Mouse (Mus musculus): ENCODE data around the gene Pigw. TPM values are rescaled to one million over a fixed set of nuclear protein-coding genes. Genes with fewer than 3 reads are reported as not detected.
A peak's percentile ranks its signal among the peaks of the same experiment; 100 is the strongest.

Gene Pigw
- polyA plus RNA-seq, 1 experiment, result 2.9 TPM

DNA sequence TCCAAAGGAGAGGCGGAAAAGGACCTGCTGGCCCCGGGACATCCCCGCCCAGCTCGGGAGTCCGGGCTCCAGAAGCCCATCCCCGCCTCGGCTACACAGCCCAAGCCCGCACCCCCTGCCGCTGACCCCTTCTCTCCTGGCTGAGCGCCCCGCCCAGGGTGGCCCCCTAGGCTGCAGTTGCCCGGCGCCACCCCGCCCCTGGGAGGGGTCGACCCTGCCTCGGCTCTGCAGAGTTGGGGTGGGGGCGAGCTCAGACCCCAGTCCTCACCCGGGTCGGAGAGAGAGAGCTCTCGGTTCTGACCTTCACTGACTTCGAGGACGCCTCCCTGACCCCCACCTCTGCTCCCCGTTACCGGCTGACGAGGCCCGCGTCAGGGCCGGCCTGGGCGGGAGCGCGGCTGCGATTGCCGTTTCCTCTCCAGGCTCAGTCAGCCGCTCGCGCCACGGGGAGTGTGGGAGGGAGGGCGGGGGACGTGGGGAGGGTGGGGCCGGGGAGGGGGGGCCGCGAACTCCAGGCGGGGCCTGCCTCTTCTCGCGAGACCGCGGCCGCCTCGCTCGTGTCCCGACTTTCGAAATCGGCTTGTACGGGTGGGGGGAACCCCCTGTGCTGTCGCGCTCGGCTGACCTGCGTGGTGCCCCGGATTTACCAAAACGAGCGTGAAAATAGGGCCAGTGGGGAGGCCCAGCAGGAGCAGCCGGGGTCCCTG, 9.6 kb downstream of the Pigw start, which contains the start of gene Ggnbp2:
Ggnbp2 (minus strand) TSS at position 481 of the 707 bp plus-strand sequence.
- Histone ChIP-seq H3K36me3 (ENCODE audit: control insufficient read depth, insufficient read depth, low read length) (no peaks in the 10 kb centered on the region; the same call in 1 of the 2 replicates), H3K4me3 (ENCODE audit: control insufficient read depth, low read depth, low read length) (peak within 1 kb of the TSS; percentile 100), H3K4me1 (ENCODE audit: control insufficient read depth, insufficient read depth, low read length) (no peaks in the 10 kb centered on the region), H3K27ac (ENCODE audit: control insufficient read depth, insufficient read depth, low read depth, low read length) (peak within 1 kb of the TSS; percentile 100), H3K27me3 (ENCODE audit: control insufficient read depth, insufficient read depth, low read length) (no peaks in the 10 kb centered on the region)
- TF ChIP-seq POLR2A (IDR thresholded peaks at IDR 0.05; ENCODE audit: control insufficient read depth, low read depth, low read length), result peak; percentile 94
- no peak for TF ChIP-seq CTCF (IDR thresholded peaks at IDR 0.05; ENCODE audit: control insufficient read depth, insufficient read depth, insufficient replicate concordance, low read depth, low read length)

DNA sequence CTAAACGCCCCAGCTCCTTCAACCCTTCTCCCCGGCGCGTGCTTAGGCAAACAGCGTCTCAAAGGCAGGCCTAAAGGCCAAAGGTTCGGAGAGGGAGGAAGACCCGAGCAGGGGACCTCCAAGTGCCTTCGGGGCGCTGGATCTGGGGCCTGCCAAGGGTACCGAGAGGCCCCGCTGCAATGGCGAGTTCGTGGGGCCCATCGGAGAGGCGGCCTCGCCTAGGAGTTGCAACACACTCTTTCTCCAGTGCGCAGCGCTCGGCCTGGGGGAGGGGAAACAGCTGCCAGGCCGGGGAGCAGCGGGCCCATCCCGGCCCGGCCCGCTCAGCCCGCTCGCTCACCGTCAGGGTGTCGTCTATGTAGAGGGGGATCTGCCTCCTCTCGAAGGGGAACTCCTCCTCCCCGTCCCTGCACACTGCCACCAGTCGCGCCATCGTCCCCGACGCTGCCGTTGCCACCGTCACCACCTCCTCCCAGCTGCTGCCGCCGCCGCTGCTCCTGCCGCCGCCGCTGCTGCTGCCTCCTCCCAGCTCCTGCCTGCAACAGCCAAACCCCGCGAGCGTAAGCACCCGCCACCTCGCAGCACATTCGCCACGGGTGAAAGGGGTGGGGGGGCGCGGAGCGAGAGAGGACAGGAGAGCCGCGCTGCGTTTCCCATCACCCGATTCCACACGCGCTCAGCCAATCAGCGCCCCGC, 10.4 kb downstream of the Pigw start:
- Histone ChIP-seq H3K27ac (ENCODE audit: control insufficient read depth, insufficient read depth, low read depth, low read length) (peak overlapping the region; percentile 95), H3K27me3 (ENCODE audit: control insufficient read depth, insufficient read depth, low read length) (no peaks in the 10 kb centered on the region), H3K4me1 (ENCODE audit: control insufficient read depth, insufficient read depth, low read length) (no peaks in the 10 kb centered on the region), H3K36me3 (ENCODE audit: control insufficient read depth, insufficient read depth, low read length) (no peaks in the 10 kb centered on the region; the same call in 1 of the 2 replicates), H3K4me3 (ENCODE audit: control insufficient read depth, low read depth, low read length) (peak overlapping the region; percentile 95)
- no peak for TF ChIP-seq CTCF (IDR thresholded peaks at IDR 0.05; ENCODE audit: control insufficient read depth, insufficient read depth, insufficient replicate concordance, low read depth, low read length)
- TF ChIP-seq POLR2A (IDR thresholded peaks at IDR 0.05; ENCODE audit: control insufficient read depth, low read depth, low read length), result peak; percentile 85

DNA sequence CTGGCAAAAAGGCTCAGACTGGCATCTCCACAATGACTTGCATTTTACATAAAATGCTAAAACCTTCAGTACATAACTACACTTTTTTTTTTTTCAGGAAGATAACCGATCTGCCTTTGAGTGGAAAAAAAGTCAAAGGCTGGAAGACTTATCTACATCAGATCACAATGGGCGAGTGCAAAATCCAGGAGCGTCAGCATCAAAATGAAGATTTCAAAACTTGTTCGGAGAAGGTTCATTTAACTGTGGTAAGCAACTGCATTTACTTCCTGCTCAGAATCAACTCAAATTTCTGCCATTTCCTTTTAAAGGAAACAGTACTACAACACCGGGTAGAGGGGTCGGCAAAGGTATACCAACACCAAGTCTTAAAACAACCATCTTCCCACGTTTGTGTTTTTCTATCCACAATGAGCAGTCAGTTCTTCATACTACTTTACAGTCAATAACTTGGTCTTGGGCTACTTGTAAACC, 11.3 kb downstream of the Pigw start:
- TF ChIP-seq CTCF (IDR thresholded peaks at IDR 0.05; ENCODE audit: control insufficient read depth, insufficient read depth, insufficient replicate concordance, low read depth, low read length), result no peak
- TF ChIP-seq POLR2A (IDR thresholded peaks at IDR 0.05; ENCODE audit: control insufficient read depth, low read depth, low read length), result no peak
- H3K27ac ChIP-seq (ENCODE audit: control insufficient read depth, insufficient read depth, low read depth, low read length), result peak overlapping the region; percentile 95
- H3K4me1 ChIP-seq (ENCODE audit: control insufficient read depth, insufficient read depth, low read length), result no peaks in the 10 kb centered on the region
- peak overlapping the region; percentile 95; the same call in 1 of the 2 replicates for H3K4me3 ChIP-seq (ENCODE audit: control insufficient read depth, low read depth, low read length)
- no peaks in the 10 kb centered on the region for H3K27me3 ChIP-seq (ENCODE audit: control insufficient read depth, insufficient read depth, low read length)
- no peaks in the 10 kb centered on the region; the same call in 1 of the 2 replicates for H3K36me3 ChIP-seq (ENCODE audit: control insufficient read depth, insufficient read depth, low read length)

DNA sequence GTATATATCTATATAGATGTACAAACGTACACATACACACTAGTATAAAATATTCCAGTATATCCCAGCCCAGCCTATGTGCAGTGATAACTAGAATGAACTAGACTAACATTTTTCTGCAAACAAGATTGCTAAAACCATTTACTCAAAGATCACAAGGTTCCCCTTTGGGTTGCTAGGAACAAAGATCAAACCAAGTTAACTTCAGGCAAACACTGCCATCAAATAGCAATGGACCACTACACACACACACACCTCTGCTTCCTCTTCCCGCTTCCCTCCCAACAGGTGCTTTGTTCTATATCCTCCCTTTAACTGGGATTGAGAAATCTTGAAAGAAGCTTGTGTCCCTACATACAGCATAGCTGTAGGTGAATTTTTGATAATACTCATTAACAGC, 12.5 kb downstream of the Pigw start:
- H3K4me1 ChIP-seq (ENCODE audit: control insufficient read depth, insufficient read depth, low read length), result no peaks in the 10 kb centered on the region
- no peaks in the 10 kb centered on the region for H3K27me3 ChIP-seq (ENCODE audit: control insufficient read depth, insufficient read depth, low read length)
- peak overlapping the region; percentile 25; the same call in 1 of the 2 replicates for H3K4me3 ChIP-seq (ENCODE audit: control insufficient read depth, low read depth, low read length)
- TF ChIP-seq CTCF (IDR thresholded peaks at IDR 0.05; ENCODE audit: control insufficient read depth, insufficient read depth, insufficient replicate concordance, low read depth, low read length), result no peak
- no peak for TF ChIP-seq POLR2A (IDR thresholded peaks at IDR 0.05; ENCODE audit: control insufficient read depth, low read depth, low read length)
- no peaks in the 10 kb centered on the region for H3K36me3 ChIP-seq (ENCODE audit: control insufficient read depth, insufficient read depth, low read length)
- H3K27ac ChIP-seq (ENCODE audit: control insufficient read depth, insufficient read depth, low read depth, low read length), result no peak overlapping the region

DNA sequence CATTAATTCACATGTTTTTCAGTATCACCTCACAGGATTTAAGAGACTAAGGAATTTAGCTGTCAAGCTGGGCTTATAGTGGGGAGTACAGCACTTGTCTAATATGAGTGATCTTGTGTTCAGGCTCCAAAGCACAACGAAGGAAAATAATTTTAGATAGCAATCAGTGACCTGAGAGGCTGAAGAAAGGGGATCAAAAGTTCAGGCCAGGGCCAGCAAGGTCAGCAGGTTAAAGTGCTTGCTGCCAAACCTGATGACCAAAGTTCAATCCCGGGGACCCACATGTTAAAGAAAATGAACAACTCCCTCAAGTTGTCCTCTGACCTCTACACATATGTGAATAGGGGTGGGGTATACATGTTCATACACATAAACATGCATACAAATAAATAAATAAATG, 14.8 kb downstream of the Pigw start:
- Histone ChIP-seq H3K4me3 (ENCODE audit: control insufficient read depth, low read depth, low read length) (no peak overlapping the region), H3K36me3 (ENCODE audit: control insufficient read depth, insufficient read depth, low read length) (no peaks in the 10 kb centered on the region), H3K27me3 (ENCODE audit: control insufficient read depth, insufficient read depth, low read length) (no peaks in the 10 kb centered on the region), H3K27ac (ENCODE audit: control insufficient read depth, insufficient read depth, low read depth, low read length) (no peak overlapping the region), H3K4me1 (ENCODE audit: control insufficient read depth, insufficient read depth, low read length) (no peaks in the 10 kb centered on the region)
- TF ChIP-seq CTCF (IDR thresholded peaks at IDR 0.05; ENCODE audit: control insufficient read depth, insufficient read depth, insufficient replicate concordance, low read depth, low read length) (no peak), POLR2A (IDR thresholded peaks at IDR 0.05; ENCODE audit: control insufficient read depth, low read depth, low read length) (no peak)

DNA sequence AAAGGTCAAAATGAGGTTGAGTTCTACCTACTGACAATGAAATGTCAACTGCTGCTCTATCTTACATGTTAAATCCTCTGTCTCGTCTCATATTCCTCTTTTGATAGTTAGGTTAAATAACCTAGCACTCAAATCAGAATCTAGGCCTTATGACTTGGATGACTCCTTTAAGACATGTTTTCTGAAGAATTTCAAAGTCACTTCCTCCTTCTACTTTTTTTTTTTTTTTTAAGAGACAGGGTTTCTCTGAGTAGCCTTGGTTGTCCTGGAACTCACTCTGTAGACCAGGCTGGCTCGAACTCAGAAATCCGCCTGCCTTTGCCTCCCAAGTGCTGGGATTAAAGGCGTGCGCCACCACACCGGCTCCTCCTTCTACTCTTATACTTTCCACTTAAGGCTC, 24.8 kb downstream of the Pigw start:
- no peak for TF ChIP-seq CTCF (IDR thresholded peaks at IDR 0.05; ENCODE audit: control insufficient read depth, insufficient read depth, insufficient replicate concordance, low read depth, low read length)
- no peak for TF ChIP-seq POLR2A (IDR thresholded peaks at IDR 0.05; ENCODE audit: control insufficient read depth, low read depth, low read length)
- no peaks in the 10 kb centered on the region for H3K36me3 ChIP-seq (ENCODE audit: control insufficient read depth, insufficient read depth, low read length)
- no peaks in the 10 kb centered on the region for H3K27me3 ChIP-seq (ENCODE audit: control insufficient read depth, insufficient read depth, low read length)

DNA sequence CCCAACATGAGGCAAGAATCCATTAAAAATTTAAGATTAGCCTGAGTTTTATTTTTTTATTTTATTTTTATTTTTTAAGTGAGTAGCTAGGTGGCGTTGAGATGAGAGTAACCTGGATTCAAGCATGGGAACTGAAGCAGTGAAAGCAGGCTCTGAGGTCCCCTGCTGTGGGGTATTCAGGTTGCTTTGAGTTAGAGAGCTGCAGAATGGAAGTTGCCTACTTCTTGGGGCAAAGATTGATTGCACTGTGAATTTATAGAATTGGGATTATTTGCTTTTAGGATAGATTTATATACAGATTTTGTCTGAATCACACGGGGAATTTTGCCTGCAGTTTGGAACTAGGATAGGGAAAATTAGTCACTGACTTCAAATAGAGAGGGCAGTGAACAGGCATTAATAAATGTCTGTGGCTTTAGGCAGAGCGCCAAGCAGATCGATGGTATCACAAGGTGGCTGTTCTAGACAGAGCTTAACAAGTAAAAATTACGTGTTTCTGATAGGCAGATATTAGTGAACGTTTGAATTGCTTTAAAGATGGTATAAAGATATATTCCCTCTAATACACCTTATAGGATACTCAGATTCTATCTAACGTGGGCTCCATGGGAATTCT, 32.5 kb downstream of the Pigw start:
- TF ChIP-seq POLR2A (IDR thresholded peaks at IDR 0.05; ENCODE audit: control insufficient read depth, low read depth, low read length), result no peak
- TF ChIP-seq CTCF (IDR thresholded peaks at IDR 0.05; ENCODE audit: control insufficient read depth, insufficient read depth, insufficient replicate concordance, low read depth, low read length), result no peak
- no peak overlapping the region for H3K27ac ChIP-seq (ENCODE audit: control insufficient read depth, insufficient read depth, low read depth, low read length)
- no peaks in the 10 kb centered on the region for H3K4me1 ChIP-seq (ENCODE audit: control insufficient read depth, insufficient read depth, low read length)
- H3K4me3 ChIP-seq (ENCODE audit: control insufficient read depth, low read depth, low read length), result no peak overlapping the region
- H3K27me3 ChIP-seq (ENCODE audit: control insufficient read depth, insufficient read depth, low read length), result no peaks in the 10 kb centered on the region
- no peaks in the 10 kb centered on the region; the same call in 1 of the 2 replicates for H3K36me3 ChIP-seq (ENCODE audit: control insufficient read depth, insufficient read depth, low read length)

More for the DNA sequence above, 24.8 kb downstream of the Pigw start:
- Histone ChIP-seq H3K4me3 (ENCODE audit: control insufficient read depth, low read depth, low read length) (no peak overlapping the region), H3K4me1 (ENCODE audit: control insufficient read depth, insufficient read depth, low read length) (no peaks in the 10 kb centered on the region), H3K27ac (ENCODE audit: control insufficient read depth, insufficient read depth, low read depth, low read length) (no peak overlapping the region)

Data from testis, adult 2 months (tissue).